Mouse (Mus musculus): ENCODE results near the gene Slc5a3.
"Not testable (repeated sequence)": the region's sequence is repeated elsewhere in the genome, so short reads cannot be mapped to it uniquely, and the experiment has no call there.

Slc5a3 gene

DNA sequence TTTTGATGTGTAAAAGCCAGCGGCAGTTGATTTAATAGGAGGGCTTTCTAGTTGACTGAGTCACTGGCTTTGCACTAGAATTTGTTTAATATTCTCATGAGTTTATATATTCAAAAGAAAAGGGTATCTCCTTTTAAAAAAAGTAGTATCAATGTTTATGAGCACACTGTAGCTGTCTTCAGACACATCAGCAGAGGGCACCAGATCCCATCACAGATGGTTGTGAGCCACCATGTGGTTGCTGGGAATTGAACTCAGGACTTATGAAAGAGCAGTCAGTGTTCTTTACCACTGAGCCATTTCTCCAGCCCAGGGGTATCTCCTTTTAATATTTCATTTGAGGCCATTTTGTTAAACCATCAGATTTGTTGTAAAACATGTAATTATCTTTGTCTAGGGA, 4.7 kb downstream of the Slc5a3 start:
- DNase-seq (ENCODE audit: low spot score): no peak

- DNase-seq (ENCODE audit: low spot score): no peak
Observed at GRCm38 (mm10) chr16:92064801-92065200, 6.7 kb downstream of the Slc5a3 start.

DNA sequence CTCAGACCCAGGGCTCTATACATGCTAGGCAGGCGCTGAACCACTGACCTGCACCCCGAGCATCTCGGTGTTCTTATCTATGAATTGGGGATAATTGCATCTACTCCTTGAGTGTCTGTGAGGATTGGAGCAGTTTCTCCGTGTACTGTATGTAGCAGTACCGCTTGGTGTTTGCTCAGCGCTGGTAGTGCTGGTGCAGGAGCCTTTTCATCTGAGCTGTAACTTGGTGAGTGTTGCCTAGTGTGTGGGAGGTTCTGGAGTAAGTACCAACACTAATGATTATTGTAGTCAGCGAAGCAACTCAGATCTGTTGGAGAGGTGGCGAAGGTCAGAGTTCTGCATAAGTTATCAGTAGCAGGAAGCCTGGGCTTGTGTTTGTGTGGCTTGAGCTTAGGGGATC, 12.2 kb downstream of the Slc5a3 start:
- DNase-seq (ENCODE audit: low spot score): no peak

DNA sequence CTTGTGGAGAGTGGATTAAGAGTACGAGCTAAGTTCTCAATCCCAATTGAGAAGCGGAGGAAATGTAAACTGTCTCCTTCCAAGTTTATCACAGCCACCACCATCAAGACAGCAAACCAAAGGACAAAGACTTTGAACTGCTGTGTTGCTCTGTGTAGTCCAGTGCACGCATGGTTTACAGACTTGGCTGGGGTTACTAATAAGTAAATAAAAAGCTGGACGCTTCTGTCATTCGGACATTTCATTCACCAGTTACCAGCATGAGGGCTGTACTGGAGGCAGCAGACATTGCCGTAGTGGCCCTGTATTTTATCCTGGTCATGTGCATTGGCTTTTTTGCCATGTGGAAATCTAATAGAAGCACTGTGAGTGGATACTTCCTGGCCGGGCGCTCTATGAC, 18.7 kb downstream of the Slc5a3 start:
- no peak for DNase-seq (ENCODE audit: low spot score)

DNA sequence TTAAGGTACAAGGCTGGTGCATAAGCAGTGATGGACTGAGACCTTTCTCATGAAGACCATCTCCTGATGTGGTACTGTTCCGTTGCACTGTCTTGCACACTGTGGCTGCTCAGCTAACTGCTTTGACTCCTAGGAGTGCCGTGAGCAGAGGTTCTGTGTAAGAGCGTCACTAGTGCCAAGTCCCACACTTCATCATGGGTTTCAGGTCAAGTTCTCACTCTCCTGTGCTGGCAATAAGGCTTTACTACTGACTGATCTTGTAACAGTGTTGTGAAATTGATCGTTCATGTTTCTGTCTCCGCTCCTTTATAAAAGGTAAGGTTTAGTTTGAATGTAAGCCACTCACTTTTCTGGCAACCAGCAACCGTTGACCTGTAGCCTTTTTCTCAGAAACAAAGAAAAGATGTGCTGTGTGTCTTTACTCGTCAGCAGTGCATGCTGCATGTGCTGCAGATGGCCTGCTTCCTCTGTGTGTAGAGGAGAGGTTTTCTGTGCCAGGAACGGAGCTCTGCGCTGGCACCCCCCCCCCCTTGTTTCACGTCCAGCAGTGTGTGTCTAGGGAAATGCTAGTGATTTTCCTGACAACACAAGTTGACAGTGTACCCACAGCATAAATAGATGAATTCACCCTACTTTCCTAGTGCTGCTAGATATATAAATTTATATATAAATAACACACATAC, 25.8 kb downstream of the Slc5a3 start:
- no peak for DNase-seq (ENCODE audit: low spot score)

DNA sequence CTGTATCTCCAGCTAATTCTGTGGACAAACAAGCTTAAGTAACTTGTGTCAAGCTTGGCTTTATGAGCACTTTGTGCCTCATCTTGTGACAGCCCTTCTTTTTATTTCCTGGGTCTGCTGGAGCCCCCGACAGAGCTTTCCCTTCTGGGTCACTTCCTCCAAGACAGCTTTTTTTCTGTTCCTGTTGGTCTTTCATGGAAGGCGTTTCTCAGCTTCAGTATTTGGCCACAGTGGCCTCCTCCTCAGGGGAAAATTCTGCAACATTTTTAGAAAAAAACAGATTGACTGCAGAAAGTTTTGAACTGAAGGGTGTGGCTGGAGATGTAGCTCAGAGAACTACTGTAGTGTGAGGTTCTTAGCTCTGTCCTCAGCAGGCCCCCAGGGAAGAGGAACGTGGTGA, 31.1 kb downstream of the Slc5a3 start:
- no peak for DNase-seq (ENCODE audit: low spot score)

DNA sequence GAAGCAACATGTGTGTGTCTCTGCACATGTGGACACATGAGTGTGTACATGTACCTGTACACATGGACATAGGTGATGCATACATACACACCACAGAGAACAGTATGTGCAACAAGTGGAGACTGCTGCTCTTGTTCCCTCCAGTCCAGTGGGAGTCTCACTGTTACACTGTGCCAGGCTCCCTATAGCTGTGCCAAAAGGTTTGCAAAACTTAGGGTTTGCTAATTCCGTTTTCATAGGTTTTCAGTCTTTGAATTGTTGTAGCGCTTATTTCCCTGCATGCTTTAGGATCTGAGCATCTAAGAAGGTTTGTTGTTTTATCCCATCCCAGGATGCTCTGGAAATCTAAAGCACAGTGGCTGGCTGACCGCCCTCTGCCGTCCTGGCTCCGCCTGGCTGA, 33.8 kb downstream of the Slc5a3 start:
- DNase-seq (ENCODE audit: low spot score): no peak

DNA sequence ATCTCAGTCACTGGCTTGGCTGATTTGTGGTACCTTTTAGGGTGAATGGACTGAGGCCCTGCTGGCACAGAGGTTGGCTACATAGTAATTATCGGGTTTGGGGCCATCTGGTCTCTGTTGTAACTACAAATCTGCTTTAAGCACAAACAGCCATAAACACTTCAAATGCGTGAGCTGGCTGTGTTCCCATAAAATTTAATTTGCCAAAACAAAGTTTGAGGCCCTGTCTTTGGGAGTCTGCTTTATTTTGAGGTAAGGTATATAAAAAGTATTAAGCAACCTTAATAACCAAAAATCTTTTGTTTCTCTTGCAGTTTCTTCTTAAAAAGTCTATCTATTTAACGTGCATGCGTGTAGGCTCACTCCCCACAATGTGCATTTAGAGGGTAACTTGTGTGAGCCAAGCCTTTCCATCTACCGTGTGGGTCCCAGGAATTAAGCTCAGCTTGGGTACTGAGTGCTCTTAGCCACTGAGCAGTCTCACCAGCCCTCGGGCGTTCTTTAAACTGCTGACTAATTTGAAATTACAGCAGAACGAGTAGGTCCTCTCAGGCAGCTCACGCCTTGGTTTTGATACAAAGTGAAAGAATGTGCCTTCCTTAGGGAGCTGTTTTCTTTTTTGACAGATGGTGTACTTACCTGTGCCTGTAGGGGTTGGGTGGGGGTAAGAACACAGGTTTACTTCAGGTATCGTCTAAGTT, 40.4 kb downstream of the Slc5a3 start:
- DNase-seq (ENCODE audit: low spot score): no peak

GRCm38 (mm10) chr16:92099598-92099997, 41.5 kb downstream of the Slc5a3 start:
- DNase-seq (ENCODE audit: low spot score): no peak

DNA sequence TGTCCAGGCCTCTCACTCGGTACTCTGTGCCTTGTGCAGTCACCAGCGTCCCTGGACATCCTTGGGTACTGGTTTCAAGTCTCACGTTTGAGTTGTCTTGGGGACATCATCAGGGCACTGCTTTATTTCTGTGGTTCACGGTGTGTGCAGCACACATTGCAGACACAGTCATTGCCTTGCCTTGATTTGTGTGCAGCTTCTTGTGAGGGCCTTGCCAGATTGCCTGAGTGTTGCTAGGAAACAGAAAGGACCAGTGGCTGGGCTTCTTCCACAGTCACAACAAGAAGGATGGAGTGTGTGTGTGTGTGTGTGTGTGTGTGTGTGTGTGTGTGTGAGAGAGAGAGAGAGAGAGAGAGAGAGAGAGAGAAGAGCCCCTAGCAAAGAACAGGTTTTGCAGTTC, 42.0 kb downstream of the Slc5a3 start:
- no peak for DNase-seq (ENCODE audit: low spot score)

GRCm38 (mm10) chr16:92102115-92102514, 44.0 kb downstream of the Slc5a3 start:
- no peak for DNase-seq (ENCODE audit: low spot score)

- not testable (repeated sequence) for DNase-seq (ENCODE audit: low spot score)
Observed at GRCm38 (mm10) chr16:92102931-92103330, 44.8 kb downstream of the Slc5a3 start.

GRCm38 (mm10) chr16:92103572-92104331, 45.6 kb downstream of the Slc5a3 start:
- DNase-seq (ENCODE audit: low spot score): peak; percentile 10

- no peak for DNase-seq (ENCODE audit: low spot score)
Observed at GRCm38 (mm10) chr16:92104332-92104590, 46.1 kb downstream of the Slc5a3 start.

DNA sequence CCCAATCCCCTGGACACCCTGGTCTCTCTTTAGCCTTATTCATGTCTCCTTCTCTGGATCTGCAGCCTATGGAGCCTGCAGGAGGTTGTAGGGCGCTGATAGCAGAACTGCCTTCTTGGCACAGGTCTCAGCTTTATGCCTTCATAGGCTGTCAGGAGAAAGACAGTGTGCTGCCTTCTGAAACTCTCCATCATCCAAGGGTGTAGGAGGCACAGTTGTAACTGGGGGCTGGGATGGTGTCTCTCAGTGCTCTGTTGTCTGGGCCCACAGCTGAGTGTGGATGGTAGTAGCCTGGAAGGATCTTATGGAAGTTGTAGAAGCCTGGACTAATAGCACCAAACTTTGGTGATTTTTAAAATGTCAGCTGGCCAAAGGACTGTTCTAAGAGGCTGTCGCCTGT, 46.8 kb downstream of the Slc5a3 start:
- no peak for DNase-seq (ENCODE audit: low spot score)

GRCm38 (mm10) chr16:92105631-92106030, 47.5 kb downstream of the Slc5a3 start:
- no peak for DNase-seq (ENCODE audit: low spot score)

- no peak for DNase-seq (ENCODE audit: low spot score)
Observed at GRCm38 (mm10) chr16:92107346-92107745, 49.2 kb downstream of the Slc5a3 start.

GRCm38 (mm10) chr16:92114706-92115241, 56.7 kb downstream of the Slc5a3 start:
- no peak for DNase-seq (ENCODE audit: low spot score)

GRCm38 (mm10) chr16:92115611-92116421, 57.7 kb downstream of the Slc5a3 start:
- no peak for DNase-seq (ENCODE audit: low spot score)

GRCm38 (mm10) chr16:92117337-92118209, 59.5 kb downstream of the Slc5a3 start:
- DNase-seq (ENCODE audit: low spot score): no peak

DNA sequence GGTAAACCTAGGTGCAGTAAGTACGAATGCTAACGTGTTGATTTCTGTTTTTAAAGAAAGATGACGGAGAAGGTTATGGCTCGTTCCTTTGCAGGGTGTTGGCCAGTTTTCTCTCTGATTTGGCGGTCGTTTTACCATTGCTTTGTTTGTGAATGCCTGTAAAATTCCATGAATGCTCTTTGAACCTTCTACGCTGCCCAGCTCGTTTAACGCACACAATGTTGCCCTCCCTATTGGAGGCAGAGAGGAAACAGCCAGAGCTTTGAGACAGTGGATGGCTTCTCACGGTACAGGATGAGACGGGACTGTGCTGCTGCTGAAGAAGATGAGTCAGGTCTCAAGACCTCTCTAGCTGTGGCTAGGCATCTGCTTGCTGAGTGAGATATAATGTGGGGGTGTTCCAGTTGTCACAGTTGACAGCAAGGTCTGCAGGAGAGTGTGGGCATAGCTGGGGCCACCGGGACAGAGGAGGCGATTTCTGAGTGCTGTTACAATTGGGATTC, 60.9 kb downstream of the Slc5a3 start:
- no peak for DNase-seq (ENCODE audit: low spot score)

Measured in lung, postnatal 25 days (tissue).